Mouse (Mus musculus) splenic B cell, adult 2 months (primary cell): ENCODE results near the gene Akt1.
A peak's percentile ranks its signal among the peaks of the same experiment; 100 is the strongest.

Experiments used
- DNase-seq: peaks from one replicate; pipeline ENCODE4 v3.0.0-alpha.2; 2011; ENCODE audit warnings: low read depth, low spot score
- H3K27me3 ChIP-seq: 2 replicates; pipeline ENCODE4 v1.6.1; 2012; ENCODE audit warnings: mild to moderate bottlenecking, low read length, moderate library complexity, mixed read lengths; ENCODE audit not compliant: control insufficient read depth, poor library complexity, insufficient read depth, severe bottlenecking
- H3K36me3 ChIP-seq: 2 replicates; pipeline ENCODE4 v1.6.1; 2012; ENCODE audit warnings: mild to moderate bottlenecking, low read length, moderate library complexity, mixed read lengths; ENCODE audit not compliant: control insufficient read depth, poor library complexity, insufficient read depth, severe bottlenecking

The Akt1 gene

DNA sequence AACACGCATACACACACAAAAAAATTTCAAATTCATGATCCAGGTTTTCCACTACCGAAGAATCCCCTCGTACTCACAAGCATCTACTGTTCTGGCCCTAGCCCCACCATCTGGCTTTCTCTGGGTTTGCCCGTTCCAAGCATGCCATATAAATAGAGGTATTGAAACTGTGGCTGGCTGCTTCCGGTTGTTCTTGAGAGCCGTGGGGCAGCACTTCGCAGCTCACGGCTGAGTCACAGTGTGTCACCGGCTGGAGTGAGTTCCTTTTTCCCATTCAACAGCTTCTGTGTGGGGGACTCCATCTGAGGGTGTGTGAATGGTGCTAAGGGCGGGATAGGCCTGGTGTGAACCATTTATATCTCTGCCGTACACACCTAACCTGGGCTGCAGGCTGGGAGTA lies 57.5 kb downstream of the Akt1 start:
- Histone ChIP-seq H3K27me3 (no peaks in the 10 kb centered on the region), H3K36me3 (no peaks in the 10 kb centered on the region)
- peak; percentile 81 for DNase-seq

GRCm38 (mm10) chr12:112616668-112617067 lies 58.0 kb downstream of the Akt1 start:
- Histone ChIP-seq H3K27me3 (no peaks in the 10 kb centered on the region), H3K36me3 (no peaks in the 10 kb centered on the region)
- peak; percentile 50 for DNase-seq

- no peaks in the 10 kb centered on the region for H3K27me3 ChIP-seq
- no peaks in the 10 kb centered on the region for H3K36me3 ChIP-seq
These were observed 65.7 kb downstream of the Akt1 start for GRCm38 (mm10) chr12:112609031-112609430.

DNA sequence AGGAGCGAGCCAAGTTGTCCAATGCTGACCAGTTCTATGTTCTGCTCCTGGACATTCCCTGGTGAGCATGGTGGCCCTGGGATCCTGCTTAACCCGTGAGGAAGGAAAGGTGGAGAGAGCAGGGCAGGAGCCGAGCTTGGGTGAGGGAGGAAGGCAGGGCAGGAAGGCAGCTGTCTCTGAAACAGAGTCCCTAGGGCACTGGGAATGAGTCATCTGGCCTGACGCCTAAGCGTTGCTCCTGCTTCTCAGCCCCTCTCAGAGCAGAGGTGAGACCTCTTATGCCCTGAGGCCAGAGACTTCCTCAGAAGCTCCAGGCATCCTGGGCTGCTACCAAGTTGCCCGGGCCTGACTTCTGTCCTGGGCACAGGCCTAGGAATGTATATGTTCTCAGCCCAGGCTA lies 67.7 kb downstream of the Akt1 start:
- no peak for DNase-seq
- H3K36me3 ChIP-seq = no peaks in the 10 kb centered on the region
- no peaks in the 10 kb centered on the region for H3K27me3 ChIP-seq

More at GRCm38 (mm10) chr12:112609031-112609430, 65.7 kb downstream of the Akt1 start:
- DNase-seq = no peak

DNA sequence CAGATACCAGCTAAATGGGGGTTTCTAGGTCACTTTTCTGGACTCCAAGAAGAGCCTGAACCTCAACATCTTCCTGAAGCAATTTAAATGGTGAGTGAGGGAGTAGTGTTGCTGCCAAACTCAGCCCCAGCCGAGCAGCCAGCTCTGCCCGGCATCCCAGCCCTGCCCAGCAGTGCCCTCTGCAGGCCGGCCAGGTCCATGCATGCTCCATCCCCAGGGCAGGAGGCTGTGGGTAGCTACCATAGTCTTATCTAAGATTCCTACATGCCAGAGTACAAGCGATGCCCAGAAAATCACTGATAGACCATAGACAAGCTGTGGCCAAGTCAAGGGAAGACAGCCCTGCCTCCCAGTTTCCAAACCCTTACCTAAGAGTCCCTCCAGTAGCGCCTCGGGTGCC lies 68.9 kb downstream of the Akt1 start:
- DNase-seq = peak; percentile 81
- Histone ChIP-seq H3K27me3 (no peaks in the 10 kb centered on the region), H3K36me3 (no peaks in the 10 kb centered on the region)

DNA sequence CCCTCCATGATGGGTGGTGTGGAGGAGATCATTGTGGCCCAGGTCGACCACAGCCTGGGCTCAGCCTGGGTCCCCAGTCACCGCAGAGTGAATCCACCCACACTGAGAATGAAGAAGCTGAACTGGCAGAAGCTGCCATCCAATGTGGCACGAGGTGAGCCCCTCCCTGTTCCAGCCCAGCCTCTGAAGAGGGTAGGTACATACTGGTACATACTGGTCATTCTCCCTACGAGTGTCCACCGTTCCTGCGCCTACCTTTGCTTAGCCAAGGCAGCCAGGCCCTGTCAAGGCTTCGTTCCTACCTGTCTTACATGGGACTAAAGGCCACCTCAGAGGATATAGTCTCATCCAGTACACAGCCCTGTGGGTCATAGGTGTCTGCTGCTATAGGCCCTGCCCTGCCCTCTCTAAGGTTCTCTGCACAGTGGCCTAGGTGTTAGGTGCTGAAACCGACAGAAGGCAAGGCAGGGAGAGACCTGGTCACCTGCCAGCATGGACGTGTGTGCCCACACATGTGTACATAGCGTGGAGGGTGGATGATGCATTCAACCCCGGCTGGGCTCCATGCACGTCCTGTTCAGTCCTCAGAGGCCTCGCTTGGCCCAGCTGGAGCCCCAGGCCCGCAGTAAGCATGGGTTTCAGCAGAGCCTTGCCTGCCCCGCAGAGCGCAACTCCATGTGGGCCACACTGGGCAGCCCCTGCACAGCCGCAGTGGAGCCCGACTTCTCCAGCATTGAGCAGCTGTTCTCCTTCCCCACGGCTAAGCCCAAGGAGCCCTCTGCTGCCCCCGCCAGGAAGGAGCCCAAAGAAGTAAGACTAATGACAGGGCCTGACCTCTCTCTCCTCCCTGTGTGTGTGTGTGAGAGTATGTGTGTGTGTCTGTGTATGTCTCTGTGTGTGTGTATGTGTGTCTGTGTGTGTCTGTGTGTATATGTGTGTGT lies 69.7 kb downstream of the Akt1 start:
- Histone ChIP-seq H3K36me3 (no peaks in the 10 kb centered on the region), H3K27me3 (no peaks in the 10 kb centered on the region)
- no peak for DNase-seq

- Histone ChIP-seq H3K27me3 (no peaks in the 10 kb centered on the region), H3K36me3 (no peaks in the 10 kb centered on the region)
- no peak for DNase-seq
These were observed 70.7 kb downstream of the Akt1 start for GRCm38 (mm10) chr12:112604022-112604421.
